Mouse (Mus musculus): Measurements from ENCODE around the gene Gm10663.

- no peak for TF ChIP-seq CTCF (IDR thresholded peaks at IDR 0.05; ENCODE audit: control insufficient read depth, insufficient read depth, low read length)
- no peak for TF ChIP-seq POLR2A (IDR thresholded peaks at IDR 0.05; ENCODE audit: borderline replicate concordance, control insufficient read depth, low read depth, low read length)
These were observed 45.1 kb upstream of the Gm10663 start for GRCm38 (mm10) chr8:65029776-65030175.
